Mouse (Mus musculus): ENCODE data around the gene Sh3d19.

GRCm38 (mm10) chr3:85973376-85974140 lies 2.6 kb downstream of the Sh3d19 start:
- TF ChIP-seq TAL1 (conservative IDR thresholded peaks at IDR 0.05; ENCODE audit: low read depth, low read length) (no peak), CTCF (IDR thresholded peaks at IDR 0.05; ENCODE audit: low read depth, low read length) (no peak), GATA1 (IDR thresholded peaks at IDR 0.05; ENCODE audit: borderline replicate concordance, low read length) (no peak), GATA2 (IDR thresholded peaks at IDR 0.05; ENCODE audit: borderline replicate concordance, low read depth, low read length) (no peak), POLR2AphosphoS5 (IDR thresholded peaks at IDR 0.05; ENCODE audit: insufficient replicate concordance, low read depth, low read length) (no peak)

Data from G1E (cell line).